Mouse (Mus musculus): ENCODE results near the gene D630045J12Rik. TPM values are rescaled to one million over a fixed set of nuclear protein-coding genes. Genes with fewer than 3 reads are reported as not detected.

Gene D630045J12Rik
- polyA plus RNA-seq, 1 experiment, result 17.9 TPM

GRCm38 (mm10) chr6:38196266-38197189 lies 57.3 kb downstream of the D630045J12Rik start:
- DNase-seq (ENCODE audit: extremely low spot score in 1 of 2, low spot score in 1 of 2), result peak; percentile 74 to 79

- DNase-seq (ENCODE audit: extremely low spot score in 1 of 2, low spot score in 1 of 2), result no peak
These were observed 58.5 kb downstream of the D630045J12Rik start for GRCm38 (mm10) chr6:38195306-38195705.

GRCm38 (mm10) chr6:38194046-38194445 lies 59.8 kb downstream of the D630045J12Rik start:
- DNase-seq (ENCODE audit: extremely low spot score in 1 of 2, low spot score in 1 of 2), result no peak

- DNase-seq (ENCODE audit: extremely low spot score in 1 of 2, low spot score in 1 of 2), result no peak
These were observed 60.9 kb downstream of the D630045J12Rik start for GRCm38 (mm10) chr6:38192952-38193351.

- DNase-seq (ENCODE audit: extremely low spot score in 1 of 2, low spot score in 1 of 2), result no peak
These were observed 67.4 kb downstream of the D630045J12Rik start for GRCm38 (mm10) chr6:38186312-38186950.

GRCm38 (mm10) chr6:38184791-38185190 lies 69.0 kb downstream of the D630045J12Rik start:
- no peak for DNase-seq (ENCODE audit: extremely low spot score in 1 of 2, low spot score in 1 of 2)

GRCm38 (mm10) chr6:38181756-38182318 lies 72.0 kb downstream of the D630045J12Rik start:
- no peak for DNase-seq (ENCODE audit: extremely low spot score in 1 of 2, low spot score in 1 of 2)

GRCm38 (mm10) chr6:38180669-38181068 lies 73.1 kb downstream of the D630045J12Rik start:
- DNase-seq (ENCODE audit: extremely low spot score in 1 of 2, low spot score in 1 of 2), result no peak

GRCm38 (mm10) chr6:38165385-38165784 lies 88.4 kb downstream of the D630045J12Rik start:
- DNase-seq (ENCODE audit: extremely low spot score in 1 of 2, low spot score in 1 of 2), result no peak

- DNase-seq (ENCODE audit: extremely low spot score in 1 of 2, low spot score in 1 of 2), result peak in 1 of 2 experiments; percentile 32
These were observed 89.1 kb downstream of the D630045J12Rik start for GRCm38 (mm10) chr6:38164705-38165104.

GRCm38 (mm10) chr6:38162825-38163504 lies 90.8 kb downstream of the D630045J12Rik start:
- no peak for DNase-seq (ENCODE audit: extremely low spot score in 1 of 2, low spot score in 1 of 2)

- DNase-seq (ENCODE audit: extremely low spot score in 1 of 2, low spot score in 1 of 2), result no peak
These were observed 93.3 kb downstream of the D630045J12Rik start for GRCm38 (mm10) chr6:38160556-38160955.

- peak; percentile 81 to 94 for DNase-seq (ENCODE audit: extremely low spot score in 1 of 2, low spot score in 1 of 2)
These were observed 93.7 kb downstream of the D630045J12Rik start for GRCm38 (mm10) chr6:38160102-38160501.

- no peak for DNase-seq (ENCODE audit: extremely low spot score in 1 of 2, low spot score in 1 of 2)
These were observed 94.2 kb downstream of the D630045J12Rik start for GRCm38 (mm10) chr6:38159576-38159975.

GRCm38 (mm10) chr6:38157925-38158324 lies 95.9 kb downstream of the D630045J12Rik start:
- no peak for DNase-seq (ENCODE audit: extremely low spot score in 1 of 2, low spot score in 1 of 2)

- no peak for DNase-seq (ENCODE audit: extremely low spot score in 1 of 2, low spot score in 1 of 2)
These were observed 97.6 kb downstream of the D630045J12Rik start for GRCm38 (mm10) chr6:38156204-38156603.

GRCm38 (mm10) chr6:38152305-38152704 lies 101.5 kb downstream of the D630045J12Rik start:
- DNase-seq (ENCODE audit: extremely low spot score in 1 of 2, low spot score in 1 of 2), result no peak

GRCm38 (mm10) chr6:38149483-38149882 lies 104.3 kb downstream of the D630045J12Rik start:
- DNase-seq (ENCODE audit: extremely low spot score in 1 of 2, low spot score in 1 of 2), result no peak

GRCm38 (mm10) chr6:38148626-38149025 lies 105.2 kb downstream of the D630045J12Rik start:
- DNase-seq (ENCODE audit: extremely low spot score in 1 of 2, low spot score in 1 of 2), result no peak

- DNase-seq (ENCODE audit: extremely low spot score in 1 of 2, low spot score in 1 of 2), result no peak
These were observed 106.5 kb downstream of the D630045J12Rik start for GRCm38 (mm10) chr6:38147301-38147700.

All from frontal cortex, adult 2 months (tissue).